Mouse (Mus musculus) intestine, embryonic 14.5 days (tissue): ENCODE measurements around the gene Gas1. TPM values are rescaled to one million over a fixed set of nuclear protein-coding genes. Genes with fewer than 3 reads are reported as not detected.

ENCODE experiments used
- ATAC-seq: fragments of 200-750 bp; cut with Nextera tagmentation; replicated peaks from 2 replicates; pipeline ENCODE4 v1.8.0; 2017; ENCODE audit warnings: low read depth, moderate number of reproducible peaks, moderate TSS enrichment, moderate library complexity; ENCODE audit not compliant: low FRiP score, low TSS enrichment
- DNase-seq: peaks from one replicate; pipeline ENCODE4 v3.0.0-alpha.2; 2018; ENCODE audit warnings: low spot score
- H3K27ac ChIP-seq: fragments of 300-500 bp; sonication (generic); 2 replicates; pipeline ENCODE4 v1.5.1; 2014; ENCODE audit warnings: low read depth, mild to moderate bottlenecking, control low read depth
- H3K27me3 ChIP-seq: fragments of 300-500 bp; sonication (generic); replicated peaks from 2 replicates; pipeline ENCODE4 v1.6.1; 2014; ENCODE audit warnings: low read length, control low read depth; ENCODE audit not compliant: control insufficient read depth, insufficient read depth
- H3K36me3 ChIP-seq: fragments of 300-500 bp; sonication (generic); 2 replicates; pipeline ENCODE4 v1.6.1; 2014; ENCODE audit warnings: low read length, control low read depth; ENCODE audit not compliant: control insufficient read depth, insufficient read depth
- H3K4me1 ChIP-seq: fragments of 300-500 bp; sonication (generic); replicated peaks from 2 replicates; pipeline ENCODE4 v1.6.1; 2014; ENCODE audit warnings: low read length, control low read depth, mixed read lengths; ENCODE audit not compliant: control insufficient read depth, insufficient read depth
- H3K4me2 ChIP-seq: fragments of 300-500 bp; sonication (generic); 2 replicates; pipeline ENCODE4 v1.6.1; 2014; ENCODE audit warnings: low read length
- H3K4me3 ChIP-seq: fragments of 300-500 bp; sonication (generic); 2 replicates; pipeline ENCODE4 v1.5.1; 2014; ENCODE audit warnings: low read depth, low read length, control low read depth, mixed read lengths
- H3K9ac ChIP-seq: fragments of 300-500 bp; sonication (generic); 2 replicates; pipeline ENCODE4 v1.6.1; 2014; ENCODE audit warnings: mild to moderate bottlenecking, low read length
- H3K9me3 ChIP-seq: fragments of 300-500 bp; sonication (generic); 2 replicates; pipeline ENCODE4 v1.6.1; 2016; ENCODE audit warnings: low read length, control low read depth; ENCODE audit not compliant: control insufficient read depth
- WGBS: fragments of 180-500 bp; shearing (Covaris S2); extraction: QIAGEN DNeasy Blood & Tissue Kit; methylation state at CpG from one replicate; pipeline ENCODE4 v1.1.7; 2014; 5-methylcytosine and 5-hydroxymethylcytosine counted together
- polyA plus RNA-seq: library from polyadenylated mRNA; unstranded; fragments of >200 nt; fragmentation: Nextera tagmentation; extraction: Ambion mirVana; gene quantifications from 2 replicates; pipeline ENCODE4 v1.2.1, GENCODE M21; 2014

The Gas1 gene
- polyA plus RNA-seq, 1 experiment from 2014 or later, result 120 TPM

GRCm38 (mm10) chr13:60124456-60124855, 52.7 kb downstream of the Gas1 start:
- 44% methylated on average over 7 of the region's 7 CpGs for WGBS
- Histone ChIP-seq H3K36me3 (no peaks in the 10 kb centered on the region), H3K9me3 (no peaks in the 10 kb centered on the region), H3K27me3 (no peaks in the 10 kb centered on the region), H3K9ac (no peak overlapping the region), H3K4me3 (no peak overlapping the region), H3K4me1 (peaks cover 15% of the 10 kb centered on the region), H3K4me2 (no peak overlapping the region), H3K27ac (no peak overlapping the region)
- ATAC-seq (no peak), DNase-seq (no peak)
